Mouse (Mus musculus): ENCODE measurements around the gene Rhbdl1. TPM values are rescaled to one million over a fixed set of nuclear protein-coding genes. Genes with fewer than 3 reads are reported as not detected.

Gene Rhbdl1
- polyA plus RNA-seq, 1 experiment from 2014 or later = 11.2 TPM

- Histone ChIP-seq H3K4me3 (peak overlapping the region; percentile 67; the same call in 1 of the 2 replicates), H3K36me3 (ENCODE audit: poor library complexity, severe bottlenecking) (peaks cover 49% of the 10 kb centered on the region), H3K27ac (no peak overlapping the region), H3K27me3 (no peaks in the 10 kb centered on the region), H3K9ac (0 out of 2 replicates have a peak overlapping the region, but pooled peaks have one; percentile 89), H3K4me1 (peaks cover 75% of the 10 kb centered on the region), H3K4me2 (no peak overlapping the region; the same call in 1 of the 2 replicates), H3K9me3 (replicated peaks) (no peaks in the 10 kb centered on the region)
- 94% methylated on average over 22 of the region's 22 CpGs for WGBS
- ATAC-seq = no peak
These were observed 9.4 kb downstream of the Rhbdl1 start for GRCm38 (mm10) chr17:25827546-25828222.

DNA sequence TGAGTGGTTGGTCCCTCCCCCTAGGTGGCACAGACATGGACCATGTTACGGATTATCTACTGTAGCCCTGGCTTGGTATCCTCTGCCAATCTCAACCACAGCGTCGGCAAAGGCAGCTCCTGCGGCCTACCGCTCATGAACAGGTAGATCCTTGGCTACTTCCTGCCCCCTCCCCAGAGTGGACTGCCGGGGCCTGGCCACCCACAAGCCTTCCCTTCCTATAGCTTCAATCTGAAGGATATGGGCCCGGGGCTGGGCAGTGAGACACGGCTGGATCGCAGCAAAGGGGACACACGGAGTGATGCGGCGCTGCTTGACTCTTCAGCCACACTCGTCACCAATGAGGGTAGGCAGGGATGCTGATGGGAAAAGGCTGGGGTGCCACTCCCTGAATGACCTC lies 10.1 kb downstream of the Rhbdl1 start:
- H3K27ac ChIP-seq = no peak overlapping the region
- WGBS = 93% methylated on average over 13 of the region's 13 CpGs
- ATAC-seq = no peak
- H3K27me3 ChIP-seq = no peaks in the 10 kb centered on the region
- no peak overlapping the region for H3K4me2 ChIP-seq
- peaks cover 49% of the 10 kb centered on the region for H3K36me3 ChIP-seq (ENCODE audit: poor library complexity, severe bottlenecking)
- H3K4me3 ChIP-seq = no peak overlapping the region
- H3K9me3 ChIP-seq (replicated peaks) = no peaks in the 10 kb centered on the region
- no peak overlapping the region for H3K9ac ChIP-seq
- peaks cover 73% of the 10 kb centered on the region for H3K4me1 ChIP-seq

DNA sequence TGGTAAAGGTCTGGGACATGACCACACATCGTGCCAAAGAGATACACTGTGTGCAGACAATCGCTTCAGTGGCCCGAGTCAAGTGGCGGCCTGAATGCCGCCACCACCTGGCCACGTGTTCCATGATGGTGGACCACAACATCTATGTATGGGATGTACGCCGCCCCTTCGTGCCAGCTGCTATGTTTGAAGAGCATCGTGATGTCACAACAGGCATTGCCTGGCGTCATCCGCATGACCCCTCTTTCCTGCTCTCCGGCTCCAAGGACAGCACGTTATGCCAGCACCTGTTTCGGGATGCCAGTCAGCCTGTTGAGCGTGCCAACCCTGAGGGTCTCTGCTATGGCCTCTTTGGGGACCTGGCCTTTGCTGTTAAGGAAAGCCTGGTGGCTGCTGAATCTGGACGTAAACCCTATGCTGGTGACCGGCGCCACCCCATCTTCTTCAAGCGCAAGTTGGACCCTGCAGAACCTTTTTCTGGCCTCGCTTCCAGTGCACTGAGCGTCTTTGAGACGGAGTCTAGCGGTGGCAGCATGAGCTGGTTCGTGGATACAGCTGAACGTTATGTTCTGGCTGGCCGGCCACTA lies 11.0 kb downstream of the Rhbdl1 start:
- WGBS = 97% methylated on average over 27 of the region's 27 CpGs

GRCm38 (mm10) chr17:25825311-25825710 lies 11.8 kb downstream of the Rhbdl1 start:
- ATAC-seq = no peak
- WGBS = 85% methylated on average over 6 of the region's 6 CpGs
- H3K27ac ChIP-seq = no peak overlapping the region
- H3K9ac ChIP-seq = no peak overlapping the region
- peaks cover 56% of the 10 kb centered on the region for H3K4me1 ChIP-seq
- H3K27me3 ChIP-seq = peaks cover 3% of the 10 kb centered on the region
- H3K4me2 ChIP-seq = peak overlapping the region; percentile 98
- peaks cover 35% of the 10 kb centered on the region for H3K36me3 ChIP-seq (ENCODE audit: poor library complexity, severe bottlenecking)
- H3K9me3 ChIP-seq (replicated peaks) = no peaks in the 10 kb centered on the region
- 0 out of 2 replicates have a peak overlapping the region, but pooled peaks have one; percentile 62 for H3K4me3 ChIP-seq

More for the DNA sequence above, 11.0 kb downstream of the Rhbdl1 start:
- H3K4me2 ChIP-seq = peak overlapping the region; percentile 12; the same call in 1 of the 2 replicates
- H3K9me3 ChIP-seq (replicated peaks) = no peaks in the 10 kb centered on the region
- peaks cover 63% of the 10 kb centered on the region for H3K4me1 ChIP-seq
- H3K9ac ChIP-seq = no peak overlapping the region
- peaks cover 41% of the 10 kb centered on the region for H3K36me3 ChIP-seq (ENCODE audit: poor library complexity, severe bottlenecking)
- no peak overlapping the region for H3K27ac ChIP-seq
- no peaks in the 10 kb centered on the region for H3K27me3 ChIP-seq
- ATAC-seq = no peak
- no peak overlapping the region for H3K4me3 ChIP-seq

GRCm38 (mm10) chr17:25824362-25825142 lies 12.5 kb downstream of the Rhbdl1 start:
- ATAC-seq = no peak
- peaks cover 35% of the 10 kb centered on the region for H3K36me3 ChIP-seq (ENCODE audit: poor library complexity, severe bottlenecking)
- H3K4me3 ChIP-seq = peak overlapping the region; percentile 62
- H3K9ac ChIP-seq = peak overlapping the region; percentile 75
- no peaks in the 10 kb centered on the region for H3K9me3 ChIP-seq (replicated peaks)
- peaks cover 10% of the 10 kb centered on the region for H3K27me3 ChIP-seq
- peaks cover 48% of the 10 kb centered on the region for H3K4me1 ChIP-seq
- H3K27ac ChIP-seq = no peak overlapping the region
- H3K4me2 ChIP-seq = peak overlapping the region; percentile 98
- 77% methylated on average over 16 of the region's 17 CpGs for WGBS

- Histone ChIP-seq H3K36me3 (ENCODE audit: poor library complexity, severe bottlenecking) (peaks cover 40% of the 10 kb centered on the region), H3K4me1 (peaks cover 49% of the 10 kb centered on the region), H3K27ac (peak within 1 kb of the TSS; percentile 69), H3K4me3 (peak within 1 kb of the TSS; percentile 62), H3K4me2 (peak within 1 kb of the TSS; percentile 98), H3K9me3 (replicated peaks) (no peaks in the 10 kb centered on the region), H3K27me3 (peaks cover 21% of the 10 kb centered on the region), H3K9ac (peak within 1 kb of the TSS; percentile 75)
- peak; percentile 80 for ATAC-seq
- 0% methylated on average over 18 of the region's 18 CpGs for WGBS
These were observed 13.6 kb downstream of the Rhbdl1 start, which contains the start of gene Wdr24 for GRCm38 (mm10) chr17:25823452-25823851. TSS of gene Wdr24 (plus strand) at chr17:25823627.

- Histone ChIP-seq H3K9ac (peak overlapping the region; percentile 35), H3K27ac (no peak overlapping the region), H3K9me3 (replicated peaks) (no peaks in the 10 kb centered on the region), H3K4me1 (peaks cover 10% of the 10 kb centered on the region), H3K27me3 (peaks cover 33% of the 10 kb centered on the region), H3K36me3 (ENCODE audit: poor library complexity, severe bottlenecking) (peaks cover 37% of the 10 kb centered on the region), H3K4me2 (peak overlapping the region; percentile 26; the same call in 1 of the 2 replicates), H3K4me3 (no peak overlapping the region; the same call in 1 of the 2 replicates)
- 7% methylated on average over 46 of the region's 46 CpGs for WGBS
- ATAC-seq = 0 out of 2 replicates have a peak, but pooled peaks have one; percentile 3
These were observed 18.0 kb downstream of the Rhbdl1 start for GRCm38 (mm10) chr17:25818851-25819780.

- Histone ChIP-seq H3K9ac (no peak overlapping the region), H3K4me2 (no peak overlapping the region), H3K4me1 (peaks cover 14% of the 10 kb centered on the region), H3K36me3 (ENCODE audit: poor library complexity, severe bottlenecking) (peaks cover 37% of the 10 kb centered on the region), H3K27ac (no peak overlapping the region), H3K4me3 (no peak overlapping the region), H3K9me3 (replicated peaks) (no peaks in the 10 kb centered on the region), H3K27me3 (peaks cover 33% of the 10 kb centered on the region)
- no peak for ATAC-seq
- 86% methylated on average over 11 of the region's 11 CpGs for WGBS
These were observed 19.4 kb downstream of the Rhbdl1 start for GRCm38 (mm10) chr17:25817662-25818061.

GRCm38 (mm10) chr17:25813471-25813870 lies 23.6 kb downstream of the Rhbdl1 start:
- Histone ChIP-seq H3K27me3 (peaks cover 15% of the 10 kb centered on the region), H3K4me1 (peaks cover 31% of the 10 kb centered on the region), H3K4me2 (peak overlapping the region; percentile 43), H3K27ac (0 out of 2 replicates have a peak overlapping the region, but pooled peaks have one; percentile 14), H3K9ac (peak overlapping the region; percentile 43), H3K36me3 (ENCODE audit: poor library complexity, severe bottlenecking) (peaks cover 23% of the 10 kb centered on the region), H3K9me3 (replicated peaks) (no peaks in the 10 kb centered on the region), H3K4me3 (peak overlapping the region; percentile 17)
- WGBS = 2% methylated on average over 20 of the region's 20 CpGs
- ATAC-seq = no peak

GRCm38 (mm10) chr17:25810890-25811289 lies 26.2 kb downstream of the Rhbdl1 start:
- peak overlapping the region; percentile 89; the same call in 1 of the 2 replicates for H3K9ac ChIP-seq
- no peak overlapping the region for H3K27ac ChIP-seq
- H3K4me1 ChIP-seq = peaks cover 39% of the 10 kb centered on the region
- WGBS = 78% methylated on average over 4 of the region's 4 CpGs
- H3K9me3 ChIP-seq (replicated peaks) = no peaks in the 10 kb centered on the region
- H3K4me3 ChIP-seq = peak overlapping the region; percentile 70; the same call in 1 of the 2 replicates
- H3K27me3 ChIP-seq = peaks cover 3% of the 10 kb centered on the region; the same call in 1 of the 2 replicates
- ATAC-seq = no peak
- no peaks in the 10 kb centered on the region for H3K36me3 ChIP-seq (ENCODE audit: poor library complexity, severe bottlenecking)
- peak overlapping the region; percentile 91 for H3K4me2 ChIP-seq

All from forebrain, embryonic 13.5 days (tissue).